Mouse (Mus musculus): Measurements from ENCODE around the gene Il13ra1.

Il13ra1 gene

DNA sequence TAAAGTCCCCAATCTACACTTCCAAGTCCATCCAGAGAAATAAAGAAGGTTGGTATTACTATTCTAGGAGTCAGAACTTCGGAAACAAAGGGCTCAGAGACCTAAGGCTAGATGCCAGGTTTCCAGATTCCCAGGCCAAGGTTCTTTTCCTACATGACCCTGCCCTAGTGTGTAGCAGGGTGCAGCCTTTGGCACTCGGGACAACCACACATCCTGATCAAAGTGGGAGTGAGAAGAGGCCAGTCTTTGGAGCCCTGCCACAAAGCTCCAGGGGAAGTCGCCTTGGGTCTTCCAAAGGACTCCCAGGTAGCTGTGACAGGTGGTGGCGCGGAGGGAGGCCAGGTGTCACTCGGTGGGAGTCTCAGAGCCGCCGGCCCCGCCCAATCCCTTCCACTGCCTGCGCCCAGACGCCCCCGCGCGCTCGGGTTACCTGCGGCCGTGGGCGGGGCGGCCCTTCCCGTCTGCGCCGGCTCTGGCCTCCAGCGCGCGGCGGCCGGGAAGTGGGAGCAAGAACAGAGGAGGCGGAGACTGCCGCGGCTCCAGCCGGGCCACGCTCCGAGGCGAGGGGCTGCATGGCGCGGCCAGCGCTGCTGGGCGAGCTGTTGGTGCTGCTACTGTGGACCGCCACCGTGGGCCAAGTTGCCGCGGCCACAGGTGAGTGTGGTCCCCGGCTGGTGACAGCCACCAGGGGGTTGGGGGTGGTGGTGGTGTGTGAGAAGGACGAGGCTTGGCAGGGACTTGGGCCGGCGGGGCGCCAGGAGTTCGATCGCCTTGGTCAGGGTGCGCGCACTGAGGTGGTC, at the start of gene Il13ra1:
TSS of gene Il13ra1 (plus strand) at position 489 of the 800 bp plus-strand sequence.
- DNase-seq (ENCODE audit: low spot score): peak; percentile 7

DNA sequence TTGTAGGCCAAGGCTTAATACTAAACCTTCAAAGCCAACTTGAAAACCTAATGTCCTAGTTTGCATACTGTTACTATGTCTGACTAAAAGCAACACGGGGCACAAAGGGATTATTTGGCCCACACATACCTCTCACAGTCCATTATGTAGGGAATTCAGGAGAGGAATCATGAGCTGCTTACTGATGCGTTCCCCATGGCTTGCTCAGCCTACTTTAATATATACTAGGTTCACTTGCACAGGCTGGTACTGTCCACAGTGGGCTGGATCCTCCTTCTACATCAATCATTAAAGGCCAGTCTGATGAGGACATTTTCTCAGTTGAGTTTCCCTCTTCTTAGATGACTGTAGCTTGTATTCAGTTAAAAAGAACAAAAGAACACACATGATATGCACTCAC, 37.9 kb upstream of the Il13ra1 start:
- DNase-seq (ENCODE audit: low spot score): no peak

DNA sequence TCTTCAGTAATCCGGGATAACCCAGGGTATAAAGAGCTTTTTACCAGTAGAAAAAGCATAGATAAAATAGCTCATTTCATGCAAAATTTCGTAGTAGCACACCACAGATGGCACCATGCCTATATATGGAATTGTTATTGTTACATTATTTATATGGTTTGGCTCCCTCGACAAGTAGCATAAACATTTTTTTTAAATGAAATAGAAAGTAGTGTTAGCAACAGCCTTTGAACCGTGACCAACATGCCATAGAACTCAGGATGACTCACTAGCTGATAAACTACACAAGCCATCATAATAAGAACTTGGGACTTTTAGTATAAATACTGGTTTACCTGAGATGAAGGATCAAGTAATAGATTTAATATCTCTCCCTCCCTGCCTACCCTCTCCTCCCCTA, 34.7 kb upstream of the Il13ra1 start:
- no peak for DNase-seq (ENCODE audit: low spot score)

DNA sequence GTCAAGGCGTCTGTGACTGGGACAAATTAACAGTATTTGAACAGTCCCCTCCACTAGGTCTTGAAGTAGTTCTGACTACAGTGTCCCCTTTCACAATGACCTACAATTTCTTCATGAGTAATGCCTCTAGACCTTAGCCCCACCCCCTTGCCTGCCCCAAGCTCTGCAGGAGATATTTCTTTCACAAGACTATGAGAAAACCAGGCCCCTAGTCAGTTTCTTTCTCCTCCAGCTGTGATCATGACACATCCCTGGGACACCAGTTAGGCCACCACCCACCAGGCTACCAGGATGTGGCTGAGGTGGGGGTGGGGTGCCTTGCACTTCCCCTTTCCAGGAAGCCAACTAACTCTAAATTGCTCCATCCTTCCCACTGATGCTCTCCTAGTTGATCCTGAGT, 29.0 kb upstream of the Il13ra1 start:
- DNase-seq (ENCODE audit: low spot score): no peak

DNA sequence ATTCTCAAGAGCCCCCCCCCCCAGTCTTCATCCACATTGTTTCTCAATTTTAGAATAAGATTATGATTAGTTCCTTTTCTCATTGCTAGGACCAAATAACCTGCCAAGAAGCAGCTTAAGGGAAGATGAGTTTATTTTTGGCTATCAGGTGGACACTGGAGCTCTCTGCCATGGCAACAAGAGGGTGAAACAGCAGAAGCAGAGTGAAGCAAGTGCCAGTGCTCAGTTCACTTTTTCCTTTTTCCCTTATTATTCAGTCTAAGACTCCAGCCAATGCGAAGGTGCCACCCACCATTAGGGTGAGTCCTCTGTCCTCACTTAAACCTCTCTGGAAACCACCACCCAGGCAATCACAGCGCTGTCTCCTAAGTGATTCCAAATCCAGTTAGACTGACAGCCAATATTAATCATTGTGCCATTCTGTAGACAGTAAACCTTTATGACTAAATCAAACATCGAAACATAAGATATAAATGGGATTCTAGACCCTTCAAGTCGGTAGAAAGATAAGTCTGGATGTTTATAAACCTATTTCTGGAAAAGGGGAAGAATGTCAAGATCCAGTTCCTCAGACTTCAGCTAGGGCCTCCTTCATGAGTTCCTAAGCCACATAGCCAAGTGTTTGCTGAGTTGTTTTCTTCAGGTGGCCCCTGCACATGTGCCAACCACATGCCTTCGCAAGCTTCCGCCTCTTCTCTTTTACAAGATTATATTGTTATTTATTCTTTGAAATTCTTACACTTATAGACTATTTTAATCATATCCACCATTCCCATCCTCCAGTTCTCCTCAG, 23.2 kb upstream of the Il13ra1 start:
- DNase-seq (ENCODE audit: low spot score): no peak

DNA sequence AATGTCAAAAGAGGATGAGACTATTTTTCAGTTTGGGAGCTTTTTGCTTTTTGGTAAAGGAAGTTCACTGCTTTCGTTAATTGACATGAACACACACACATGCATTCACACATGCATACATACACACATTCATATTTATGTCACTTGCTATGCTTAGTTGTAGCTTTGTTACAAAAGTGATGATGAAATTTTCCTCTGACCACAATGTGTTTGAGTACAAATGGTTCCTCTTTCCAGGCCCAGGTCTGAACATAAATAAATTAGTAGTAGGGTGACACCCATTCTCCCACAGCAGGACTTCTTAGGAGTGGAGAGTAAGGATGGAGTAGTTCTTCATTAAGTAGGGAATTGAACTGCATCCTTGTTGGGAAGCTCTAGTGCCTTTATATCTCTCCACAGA, 11.0 kb upstream of the Il13ra1 start:
- DNase-seq (ENCODE audit: low spot score): no peak

DNA sequence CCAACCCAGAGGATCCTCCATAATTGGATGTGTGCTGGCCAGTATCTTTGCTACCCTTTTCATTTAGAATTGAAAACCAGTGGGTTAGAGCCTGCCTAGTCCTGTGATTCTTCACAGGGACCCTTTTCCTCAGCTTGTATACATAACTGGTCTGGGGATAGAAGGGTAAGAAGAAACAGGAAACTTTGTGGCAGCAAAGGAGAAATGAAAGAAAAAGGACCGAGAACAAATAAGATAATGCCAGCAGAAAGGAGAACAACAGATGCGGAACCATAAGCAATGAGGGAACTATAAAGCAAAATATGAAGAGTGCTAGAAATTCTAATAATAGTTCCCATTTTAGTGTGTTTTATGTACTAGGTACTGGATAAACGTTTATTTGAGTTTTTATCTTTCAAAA, 10.6 kb upstream of the Il13ra1 start:
- no peak for DNase-seq (ENCODE audit: low spot score)

DNA sequence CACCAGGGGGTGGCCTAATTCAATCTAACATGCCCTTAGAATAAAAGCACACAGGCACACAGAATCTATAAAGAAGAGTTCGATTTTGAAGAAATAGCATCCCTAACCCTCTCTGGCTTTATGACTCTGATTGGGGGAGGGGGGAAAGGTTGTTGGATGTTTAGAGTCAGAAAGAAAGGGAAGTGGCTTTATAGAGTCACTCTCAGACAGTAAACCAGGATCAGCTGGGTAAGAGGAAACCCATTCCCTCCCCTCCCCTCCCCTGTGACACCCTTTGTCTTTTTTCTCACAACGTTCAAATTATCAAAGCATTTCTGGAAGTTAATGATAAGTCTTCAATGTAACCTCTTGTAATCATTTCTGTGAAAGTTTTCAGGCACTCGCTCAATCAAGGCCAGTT, 3.3 kb upstream of the Il13ra1 start:
- no peak for DNase-seq (ENCODE audit: low spot score)

DNA sequence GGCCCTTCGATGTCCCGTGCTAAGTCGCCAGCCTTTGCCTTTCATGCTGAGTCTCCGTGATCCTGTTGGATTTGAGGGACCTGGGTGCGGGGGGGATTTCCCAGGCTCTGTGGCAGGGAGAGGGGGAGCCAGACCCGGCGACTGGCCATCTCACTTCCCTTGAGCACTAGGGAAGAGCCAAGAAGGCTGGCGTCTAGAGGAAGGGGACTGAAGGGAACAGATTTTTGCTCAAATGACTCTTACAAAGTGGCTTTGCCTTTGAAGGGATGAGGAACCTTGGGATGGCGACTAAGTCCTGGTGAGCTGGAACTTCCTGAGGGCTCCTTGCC, 476 bp downstream of the Il13ra1 start:
- DNase-seq (ENCODE audit: low spot score): no peak

DNA sequence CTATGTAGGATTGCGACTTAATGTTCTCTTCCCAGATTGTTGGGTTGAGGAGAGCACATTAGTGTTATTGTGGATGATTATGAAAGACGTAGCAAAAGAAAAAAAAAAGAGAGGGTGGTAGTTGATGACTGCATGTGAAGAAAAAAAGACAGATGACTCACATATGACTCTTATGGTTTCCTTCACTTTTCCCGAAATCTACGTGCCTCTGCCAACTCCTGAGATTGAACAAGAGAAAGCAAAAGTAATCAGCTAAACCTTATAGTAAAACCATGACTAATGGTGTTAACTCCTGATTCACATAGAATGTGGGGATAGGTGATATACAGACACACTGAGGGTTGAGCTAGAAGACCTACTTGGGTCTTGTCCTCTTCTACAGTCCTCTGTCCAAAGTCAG, 3.3 kb downstream of the Il13ra1 start:
- no peak for DNase-seq (ENCODE audit: low spot score)

DNA sequence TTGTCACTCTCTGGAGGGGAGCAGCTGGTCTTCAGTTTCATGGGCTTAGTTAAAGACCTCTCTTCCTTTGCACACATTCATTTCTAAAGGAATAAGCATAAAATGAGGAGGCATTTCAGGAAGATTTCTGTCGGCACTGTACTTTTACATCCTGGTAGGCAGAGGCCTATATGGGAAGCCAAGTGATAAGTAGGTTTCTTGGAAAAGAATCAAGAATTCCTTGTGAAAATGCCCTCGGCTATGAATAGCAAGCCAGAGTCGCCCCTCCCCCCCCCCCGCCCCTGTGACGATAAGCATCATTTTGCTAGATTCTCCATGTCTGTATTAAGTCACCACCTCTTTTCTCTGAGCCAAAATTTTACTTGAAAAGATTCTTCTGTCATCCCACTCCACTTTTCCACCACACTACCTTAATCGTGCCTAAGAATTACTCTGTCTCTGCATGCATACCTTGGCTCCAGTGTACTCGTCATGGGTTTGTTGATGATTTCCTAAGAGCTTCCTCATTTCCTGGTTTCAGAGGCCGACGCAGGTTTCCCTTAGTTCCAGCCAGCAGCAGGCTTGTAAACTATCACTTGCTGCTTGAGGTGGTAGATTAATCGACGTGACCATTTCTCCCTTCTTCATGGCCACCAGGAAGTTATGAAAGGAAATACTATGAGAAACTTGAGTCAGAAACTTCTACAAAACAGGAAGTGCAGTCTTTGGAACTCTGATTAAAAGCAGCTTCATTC, 17.3 kb downstream of the Il13ra1 start:
- peak; percentile 8 for DNase-seq (ENCODE audit: low spot score)

DNA sequence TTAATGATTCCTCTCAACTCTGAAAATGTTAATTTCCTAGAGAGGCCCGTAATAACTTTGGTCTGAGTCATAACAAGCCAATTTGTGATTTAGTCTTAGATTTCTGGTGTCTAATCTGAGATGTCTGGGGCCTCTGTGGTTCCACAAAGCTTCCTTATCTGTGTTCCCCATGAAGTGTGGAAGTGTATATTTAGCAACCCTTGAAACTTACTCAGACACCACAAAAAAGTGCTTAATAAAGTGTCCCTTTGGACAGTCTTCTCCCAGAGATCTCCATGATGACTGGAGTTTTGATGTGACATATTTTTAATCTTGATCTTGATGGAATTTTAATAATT, 17.8 kb downstream of the Il13ra1 start:
- DNase-seq (ENCODE audit: low spot score): no peak

DNA sequence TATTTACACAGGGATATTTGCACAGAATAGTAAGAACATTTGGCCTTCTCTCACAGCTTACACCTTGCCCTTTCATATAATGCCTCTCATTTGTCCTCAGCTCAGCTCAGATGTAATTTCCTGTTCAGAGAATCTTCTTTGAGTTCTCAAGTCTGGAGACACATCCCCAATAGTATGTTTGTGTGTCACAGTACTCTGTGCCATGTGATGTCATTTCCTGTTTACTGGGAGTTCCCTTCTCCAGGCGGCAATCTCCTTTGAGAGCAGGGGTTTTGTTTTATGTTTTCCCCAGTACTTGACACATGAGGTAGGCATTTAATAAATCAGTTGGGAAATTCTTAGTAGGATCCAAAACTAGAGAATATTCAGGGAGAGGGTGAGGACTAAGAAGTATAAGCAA, 24.4 kb downstream of the Il13ra1 start:
- DNase-seq (ENCODE audit: low spot score): no peak

DNA sequence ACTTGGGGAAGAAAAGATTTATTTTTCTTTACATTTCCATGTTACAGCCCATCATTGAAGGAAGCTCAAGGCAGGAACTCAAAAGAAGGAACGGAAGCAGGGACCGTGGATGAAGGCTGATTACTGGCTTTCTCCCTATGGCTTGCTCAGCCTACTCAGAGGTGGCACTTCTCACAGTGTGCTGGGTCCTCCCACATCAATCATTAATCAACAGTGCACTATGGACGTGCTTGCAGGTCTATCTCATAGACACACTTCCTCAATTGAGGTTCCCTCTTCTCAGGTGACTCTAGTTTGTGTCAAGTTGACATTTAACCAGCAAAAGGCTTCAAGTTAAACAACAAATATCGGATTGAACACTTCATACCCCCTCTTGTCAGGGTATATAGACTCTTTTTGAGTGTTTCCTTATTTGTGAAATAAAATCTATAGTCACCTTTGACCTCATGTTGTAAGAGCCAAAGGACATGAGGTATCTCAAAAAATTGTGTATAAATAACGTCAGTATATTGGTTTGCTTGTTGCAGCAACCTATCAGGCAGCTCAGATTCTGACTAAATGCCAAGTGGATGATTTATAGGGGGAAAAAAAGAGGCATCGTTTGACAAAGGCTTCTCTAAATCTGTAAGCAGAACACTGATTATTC, 30.2 kb downstream of the Il13ra1 start:
- DNase-seq (ENCODE audit: low spot score): peak; percentile 24

DNA sequence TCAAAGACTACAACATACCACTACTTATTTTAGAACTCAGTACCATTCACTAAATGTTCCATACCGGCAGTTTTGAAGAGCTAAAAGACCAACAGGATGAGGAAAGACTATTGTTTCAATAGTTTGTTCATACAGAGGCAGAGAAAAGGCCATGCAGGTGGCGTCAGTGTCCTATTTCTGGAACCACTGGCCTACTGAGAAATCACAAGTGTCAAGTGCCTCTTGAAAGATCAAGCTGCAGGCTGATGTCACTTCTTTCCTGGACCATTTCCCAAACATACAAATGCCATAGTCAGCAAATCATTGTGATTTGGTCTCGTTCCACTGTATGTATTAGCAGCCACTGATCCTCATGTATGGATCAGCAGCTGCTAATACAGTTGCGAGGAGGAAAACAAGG, 34.8 kb downstream of the Il13ra1 start:
- DNase-seq (ENCODE audit: low spot score): no peak

DNA sequence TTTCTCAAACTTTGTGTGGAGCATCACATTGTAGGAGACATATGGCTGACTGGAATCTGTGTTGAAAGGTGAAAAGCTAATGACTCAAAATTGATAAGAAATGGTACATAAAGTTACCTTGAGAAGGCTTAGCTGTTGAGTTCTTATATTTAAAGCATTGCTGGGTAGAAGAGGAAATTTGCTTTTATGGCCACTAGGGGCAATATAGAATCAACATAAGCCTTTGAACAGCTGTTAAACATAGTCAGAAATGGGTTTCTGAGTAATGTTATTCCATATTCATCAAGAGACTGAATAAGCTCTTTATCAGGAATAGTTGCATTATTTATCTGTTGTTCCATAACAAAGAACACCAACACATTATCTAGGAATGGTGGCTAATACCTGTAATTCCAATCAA, 38.2 kb downstream of the Il13ra1 start:
- no peak for DNase-seq (ENCODE audit: low spot score)

DNA sequence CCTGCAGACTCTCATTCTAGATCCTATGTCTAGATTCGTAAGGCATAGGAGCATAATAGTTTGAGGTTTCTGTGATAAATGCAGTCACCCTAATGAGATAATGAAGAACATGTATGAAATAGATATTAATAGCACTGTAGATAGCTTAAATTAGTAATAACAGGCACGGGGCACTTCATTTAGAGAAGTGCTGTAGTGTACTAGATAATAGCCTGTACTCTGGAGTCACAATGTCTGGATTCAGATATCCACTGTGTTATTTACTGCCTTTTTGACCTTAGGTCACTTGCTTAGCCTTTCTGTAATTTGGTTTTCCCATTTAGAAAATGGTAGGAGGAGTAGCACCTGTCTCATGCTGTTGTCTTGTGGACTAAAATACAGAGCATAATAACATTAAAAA, 44.8 kb downstream of the Il13ra1 start:
- DNase-seq (ENCODE audit: low spot score): no peak

DNA sequence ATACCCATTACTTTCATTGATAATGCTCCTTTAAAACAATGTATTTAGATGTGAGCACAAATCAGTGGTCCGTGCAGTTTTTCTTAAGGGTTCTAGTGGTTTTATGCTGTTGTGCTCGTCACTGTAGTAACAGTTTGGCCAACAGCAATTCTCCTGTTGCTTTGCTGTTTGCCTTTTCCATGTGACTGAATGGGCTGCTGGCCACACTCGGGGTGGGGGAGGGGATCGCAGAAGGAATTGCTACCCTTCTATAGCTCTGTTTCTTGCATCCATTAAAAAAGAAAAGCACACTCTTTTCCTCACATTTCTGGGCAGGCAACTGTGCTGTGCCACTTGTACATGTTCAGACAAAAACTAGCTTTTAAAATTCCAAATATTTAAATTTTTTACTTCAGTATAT, 49.7 kb downstream of the Il13ra1 start:
- DNase-seq (ENCODE audit: low spot score): no peak

DNA sequence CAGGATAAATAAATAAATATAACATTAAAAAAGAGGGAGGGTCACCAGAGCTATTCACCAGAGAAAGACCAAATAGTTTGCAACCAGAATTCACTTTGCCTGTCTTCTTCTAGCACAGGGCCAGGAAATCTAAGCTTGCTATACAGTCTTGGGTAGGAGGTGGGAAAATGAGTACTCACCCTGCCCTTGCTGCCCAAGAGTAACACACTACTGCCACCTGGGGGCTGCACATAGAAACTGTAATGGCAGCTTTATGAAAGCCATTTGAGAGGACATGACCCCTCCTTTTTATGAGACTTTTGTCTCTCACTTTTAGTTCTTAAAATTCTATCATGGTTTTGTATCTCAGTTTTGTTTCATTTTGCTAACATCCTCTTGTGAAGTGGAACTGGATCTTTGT, 71.7 kb downstream of the Il13ra1 start:
- DNase-seq (ENCODE audit: low spot score): no peak

DNA sequence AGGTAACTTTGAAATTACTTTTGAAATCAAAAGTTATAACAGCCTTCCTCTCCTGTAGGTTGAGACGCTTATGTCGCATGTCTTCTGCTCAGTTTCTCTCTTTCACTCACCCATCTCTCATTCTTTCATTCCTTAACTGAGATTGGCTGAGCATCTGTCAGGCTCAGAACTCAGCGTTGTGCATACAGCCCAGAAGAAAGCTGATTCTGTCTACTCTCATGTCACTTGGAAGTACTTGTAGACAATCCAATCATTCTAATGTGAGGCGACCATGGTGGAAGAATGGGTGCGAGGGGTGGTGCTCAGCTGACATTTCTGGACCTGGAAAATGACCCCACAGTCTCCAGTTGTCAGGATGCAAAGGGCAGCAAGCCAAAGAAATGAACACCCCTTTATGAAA, 74.1 kb downstream of the Il13ra1 start:
- DNase-seq (ENCODE audit: low spot score): no peak

DNA sequence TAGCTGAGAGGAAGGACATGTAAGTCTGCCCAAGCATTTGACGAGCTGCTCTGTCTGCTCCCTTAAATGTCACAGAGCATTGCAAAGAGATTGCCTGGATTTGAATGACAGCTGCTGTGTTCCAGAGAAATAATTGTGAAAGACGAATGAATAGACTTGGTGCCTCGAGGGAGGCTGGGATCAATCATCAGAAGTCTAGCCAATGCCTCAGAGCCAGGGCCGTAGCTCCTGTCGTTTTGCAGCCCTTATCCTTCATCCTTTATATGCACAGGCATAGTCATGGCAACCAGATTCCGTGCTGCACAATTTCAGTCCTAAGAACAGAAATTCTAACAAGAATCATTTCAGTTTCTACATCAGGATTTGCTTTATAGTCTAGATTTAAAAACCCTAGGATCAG, 74.5 kb downstream of the Il13ra1 start:
- no peak for DNase-seq (ENCODE audit: low spot score)

DNA sequence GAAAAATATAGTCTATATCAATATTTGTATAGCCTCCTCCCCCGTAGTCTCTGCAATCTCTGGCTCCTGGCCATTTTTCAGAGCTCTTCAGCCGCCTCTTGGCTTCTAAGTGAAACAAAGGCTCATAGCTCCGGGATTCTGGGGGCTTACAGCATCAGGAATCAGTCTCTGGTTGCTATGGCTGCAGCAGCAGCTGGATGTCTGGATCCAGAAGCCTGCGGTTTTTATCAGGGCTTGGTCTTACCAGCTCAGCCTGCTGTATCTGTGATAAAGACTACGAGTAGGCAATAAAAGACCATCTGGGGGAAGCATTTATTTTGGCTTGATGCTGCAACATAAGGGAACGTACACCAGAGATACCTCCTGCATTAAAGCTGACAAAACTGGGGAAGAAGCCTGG, 82.0 kb downstream of the Il13ra1 start:
- DNase-seq (ENCODE audit: low spot score): no peak
